Mouse (Mus musculus) intestine, embryonic 14.5 days (tissue): ENCODE data around the gene Odaph. TPM values are rescaled to one million over a fixed set of nuclear protein-coding genes. Genes with fewer than 3 reads are reported as not detected.

Experiments used
- ATAC-seq: fragments of 200-750 bp; cut with Nextera tagmentation; replicated peaks from 2 replicates; pipeline ENCODE4 v1.8.0; 2017; ENCODE audit warnings: low read depth, moderate number of reproducible peaks, moderate TSS enrichment, moderate library complexity; ENCODE audit not compliant: low FRiP score, low TSS enrichment
- DNase-seq: peaks from one replicate; pipeline ENCODE4 v3.0.0-alpha.2; 2018; ENCODE audit warnings: low spot score
- H3K27ac ChIP-seq: fragments of 300-500 bp; sonication (generic); 2 replicates; pipeline ENCODE4 v1.5.1; 2014; ENCODE audit warnings: low read depth, mild to moderate bottlenecking, control low read depth
- H3K27me3 ChIP-seq: fragments of 300-500 bp; sonication (generic); replicated peaks from 2 replicates; pipeline ENCODE4 v1.6.1; 2014; ENCODE audit warnings: low read length, control low read depth; ENCODE audit not compliant: control insufficient read depth, insufficient read depth
- H3K36me3 ChIP-seq: fragments of 300-500 bp; sonication (generic); 2 replicates; pipeline ENCODE4 v1.6.1; 2014; ENCODE audit warnings: low read length, control low read depth; ENCODE audit not compliant: control insufficient read depth, insufficient read depth
- H3K4me1 ChIP-seq: fragments of 300-500 bp; sonication (generic); replicated peaks from 2 replicates; pipeline ENCODE4 v1.6.1; 2014; ENCODE audit warnings: low read length, control low read depth, mixed read lengths; ENCODE audit not compliant: control insufficient read depth, insufficient read depth
- H3K4me2 ChIP-seq: fragments of 300-500 bp; sonication (generic); 2 replicates; pipeline ENCODE4 v1.6.1; 2014; ENCODE audit warnings: low read length
- H3K4me3 ChIP-seq: fragments of 300-500 bp; sonication (generic); 2 replicates; pipeline ENCODE4 v1.5.1; 2014; ENCODE audit warnings: low read depth, low read length, control low read depth, mixed read lengths
- H3K9ac ChIP-seq: fragments of 300-500 bp; sonication (generic); 2 replicates; pipeline ENCODE4 v1.6.1; 2014; ENCODE audit warnings: mild to moderate bottlenecking, low read length
- H3K9me3 ChIP-seq: fragments of 300-500 bp; sonication (generic); 2 replicates; pipeline ENCODE4 v1.6.1; 2016; ENCODE audit warnings: low read length, control low read depth; ENCODE audit not compliant: control insufficient read depth
- WGBS: fragments of 180-500 bp; shearing (Covaris S2); extraction: QIAGEN DNeasy Blood & Tissue Kit; methylation state at CpG from one replicate; pipeline ENCODE4 v1.1.7; 2014; 5-methylcytosine and 5-hydroxymethylcytosine counted together
- polyA plus RNA-seq: library from polyadenylated mRNA; unstranded; fragments of >200 nt; fragmentation: Nextera tagmentation; extraction: Ambion mirVana; gene quantifications from 2 replicates; pipeline ENCODE4 v1.2.1, GENCODE M21; 2014

The Odaph gene
- polyA plus RNA-seq, 1 experiment from 2014 or later, result not detected

GRCm38 (mm10) chr5:91961370-91961769 lies 25.9 kb upstream of the Odaph start:
- Histone ChIP-seq H3K9me3 (no peaks in the 10 kb centered on the region), H3K4me1 (peaks cover 20% of the 10 kb centered on the region), H3K4me3 (peak overlapping the region; percentile 86), H3K27ac (no peak overlapping the region; the same call in 1 of the 2 replicates), H3K36me3 (peaks cover 23% of the 10 kb centered on the region), H3K4me2 (peak overlapping the region; percentile 71), H3K27me3 (no peaks in the 10 kb centered on the region), H3K9ac (peak overlapping the region; percentile 81; the same call in 1 of the 2 replicates)
- DNase-seq (no peak), ATAC-seq (no peak)
- WGBS, result 95% methylated on average over 1 of the region's 1 CpGs

GRCm38 (mm10) chr5:91962259-91962638 lies 25.0 kb upstream of the Odaph start:
- Histone ChIP-seq H3K27ac (peak overlapping the region; percentile 97), H3K9ac (peak overlapping the region; percentile 81), H3K27me3 (no peaks in the 10 kb centered on the region), H3K4me2 (peak overlapping the region; percentile 71), H3K4me3 (peak overlapping the region; percentile 86), H3K9me3 (no peaks in the 10 kb centered on the region), H3K4me1 (peaks cover 20% of the 10 kb centered on the region), H3K36me3 (peaks cover 15% of the 10 kb centered on the region)
- WGBS, result 1% methylated on average over 14 of the region's 14 CpGs
- DNase-seq, result no peak
- peak; percentile 21 for ATAC-seq

DNA sequence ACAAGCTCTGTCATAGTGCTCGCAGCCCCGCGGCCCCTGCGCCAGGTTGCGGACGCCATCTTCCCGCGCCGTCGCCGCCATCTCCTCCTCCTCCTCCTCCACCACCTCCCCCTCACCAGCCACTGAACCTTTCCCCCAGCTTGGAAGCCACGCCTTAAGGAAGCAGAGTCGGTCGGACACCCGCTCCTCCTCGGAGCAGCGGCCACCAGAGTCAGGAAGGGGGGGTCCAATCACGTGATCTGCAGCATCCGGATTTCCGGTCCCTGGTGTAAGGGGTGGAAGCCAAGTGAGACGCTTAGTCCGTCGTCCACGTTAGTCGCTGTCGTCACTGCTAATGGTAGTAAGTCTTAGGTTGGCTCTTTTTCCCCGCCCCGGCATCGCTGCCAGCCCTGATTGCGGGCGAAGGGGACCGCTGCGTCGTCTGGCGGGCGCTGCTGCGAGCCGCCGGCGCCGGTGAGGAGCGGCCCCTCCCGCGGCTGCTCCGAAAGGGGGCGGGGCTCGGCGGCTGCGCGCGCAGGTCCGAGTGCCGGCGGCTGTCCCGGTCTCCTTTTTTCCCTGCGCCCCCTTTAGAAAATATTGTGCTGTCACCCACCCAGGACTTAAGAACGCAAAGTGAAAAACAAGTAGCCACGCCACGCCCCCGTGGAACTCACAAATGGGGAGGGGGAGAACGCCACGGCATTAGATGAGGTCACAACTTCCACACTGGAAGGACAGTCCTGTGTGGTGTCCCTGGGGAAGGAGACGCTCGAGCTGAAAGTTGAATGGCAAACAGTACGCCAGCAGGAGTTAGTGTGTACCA lies 24.4 kb upstream of the Odaph start, which contains the start of gene Rchy1:
Gene Rchy1 (minus strand): TSS at position 430 of the 802 bp plus-strand sequence.
- H3K9ac ChIP-seq, result peak within 1 kb of the TSS; percentile 81
- peak; percentile 99 for ATAC-seq
- no peaks in the 10 kb centered on the region for H3K9me3 ChIP-seq
- peak within 1 kb of the TSS; percentile 97 for H3K27ac ChIP-seq
- peaks cover 20% of the 10 kb centered on the region for H3K4me1 ChIP-seq
- peak within 1 kb of the TSS; percentile 86 for H3K4me3 ChIP-seq
- peak; percentile 99 for DNase-seq
- no peaks in the 10 kb centered on the region for H3K27me3 ChIP-seq
- WGBS, result under 1% methylated on average over 65 of the region's 65 CpGs
- H3K36me3 ChIP-seq, result peaks cover 9% of the 10 kb centered on the region
- H3K4me2 ChIP-seq, result peak within 1 kb of the TSS; percentile 80

- Histone ChIP-seq H3K4me1 (no peaks in the 10 kb centered on the region), H3K36me3 (peaks cover 5% of the 10 kb centered on the region), H3K9ac (no peak overlapping the region), H3K27ac (no peak overlapping the region), H3K27me3 (no peaks in the 10 kb centered on the region), H3K4me2 (no peak overlapping the region), H3K4me3 (no peak overlapping the region), H3K9me3 (no peaks in the 10 kb centered on the region)
- DNase-seq, result no peak
- ATAC-seq, result no peak
- WGBS, result 91% methylated on average over 3 of the region's 3 CpGs
Observed at GRCm38 (mm10) chr5:91972046-91972445, 15.2 kb upstream of the Odaph start.

DNA sequence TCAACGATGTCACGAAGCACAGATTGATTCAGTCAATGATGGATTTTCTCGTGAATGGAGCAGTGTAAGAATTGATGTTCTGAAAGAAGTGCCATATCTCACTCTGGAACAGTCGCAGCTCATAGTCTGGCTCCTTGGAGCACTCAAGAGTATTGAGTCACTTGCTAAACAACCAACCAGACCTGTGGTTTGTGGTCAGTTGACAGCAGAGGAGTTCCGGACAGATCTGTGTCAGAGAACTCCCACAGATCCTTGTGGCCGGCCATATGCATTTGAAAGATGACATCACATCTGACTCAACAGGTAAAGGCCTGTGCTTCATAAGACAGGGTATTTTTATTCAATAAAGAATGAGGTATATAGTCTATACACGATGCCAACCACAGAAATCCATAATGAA lies 13.3 kb upstream of the Odaph start:
- H3K9ac ChIP-seq, result no peak overlapping the region
- H3K9me3 ChIP-seq, result no peaks in the 10 kb centered on the region
- H3K4me2 ChIP-seq, result no peak overlapping the region
- no peaks in the 10 kb centered on the region for H3K4me1 ChIP-seq
- H3K27ac ChIP-seq, result no peak overlapping the region
- ATAC-seq (no peak), DNase-seq (no peak)
- peaks cover 5% of the 10 kb centered on the region for H3K36me3 ChIP-seq
- no peaks in the 10 kb centered on the region for H3K27me3 ChIP-seq
- 90% methylated on average over 7 of the region's 7 CpGs for WGBS
- H3K4me3 ChIP-seq, result no peak overlapping the region

DNA sequence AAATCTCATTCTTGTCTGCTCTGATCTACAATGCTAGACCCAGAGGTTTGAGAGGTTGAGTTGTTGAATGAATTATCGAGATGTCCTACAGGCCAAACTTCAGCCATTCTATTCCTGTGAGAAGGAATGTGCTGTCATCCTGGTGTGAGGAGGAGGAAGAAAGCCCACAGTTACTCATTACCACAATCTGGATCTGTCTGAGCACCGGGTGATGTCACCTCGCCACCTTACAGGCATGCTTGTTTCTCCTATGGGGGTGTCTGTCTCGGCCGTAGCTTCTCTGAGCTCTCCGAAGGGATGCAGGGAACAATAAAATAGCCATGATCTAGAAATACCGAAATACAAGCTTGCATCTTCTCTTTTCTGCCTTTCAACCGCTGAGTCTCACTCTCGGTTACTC lies 11.5 kb upstream of the Odaph start:
- no peak for DNase-seq

DNA sequence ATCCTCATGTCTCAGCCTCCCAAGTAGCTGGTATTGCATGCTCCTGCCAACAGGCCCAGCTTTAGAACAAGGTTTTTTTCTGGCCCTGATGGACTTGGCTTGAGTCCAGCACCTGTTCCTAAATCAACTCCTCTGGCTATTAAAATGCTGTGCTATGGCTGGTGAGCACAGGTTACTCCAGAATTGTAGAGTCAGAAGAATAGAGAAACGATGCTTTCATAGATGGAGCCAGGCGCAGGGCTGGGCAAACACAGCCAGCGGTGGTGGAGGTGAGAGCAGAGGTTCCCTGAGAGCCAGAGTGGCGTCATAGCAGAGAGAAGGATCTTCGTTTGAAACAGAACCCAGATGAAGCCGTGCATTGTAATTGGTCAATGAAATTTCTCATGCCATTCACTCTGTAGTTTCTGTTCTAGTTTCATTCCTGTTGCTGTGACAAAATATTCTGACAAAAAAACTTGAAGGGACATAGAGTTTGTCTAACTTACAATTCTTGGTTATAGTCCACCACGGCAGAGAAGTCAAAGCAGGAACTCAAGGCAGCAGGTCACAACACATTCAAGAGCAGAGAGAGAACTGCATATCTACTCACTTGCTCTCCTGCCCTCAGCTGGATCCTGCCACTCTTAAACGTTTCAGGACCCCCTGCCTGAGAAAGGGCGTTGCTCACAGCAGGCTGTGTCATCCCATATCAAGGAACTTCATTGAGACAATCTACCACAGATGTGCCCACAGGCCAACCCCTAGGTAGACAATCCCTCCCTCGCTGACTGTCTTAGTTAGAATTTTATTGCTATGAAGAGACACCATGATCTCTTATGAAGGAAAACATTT lies 10.5 kb upstream of the Odaph start:
- H3K4me3 ChIP-seq, result no peak overlapping the region
- no peak for DNase-seq
- H3K27ac ChIP-seq, result no peak overlapping the region
- H3K9ac ChIP-seq, result no peak overlapping the region
- H3K4me1 ChIP-seq, result no peaks in the 10 kb centered on the region
- H3K36me3 ChIP-seq, result no peaks in the 10 kb centered on the region
- WGBS, result 79% methylated on average over 10 of the region's 10 CpGs
- no peaks in the 10 kb centered on the region for H3K27me3 ChIP-seq
- H3K9me3 ChIP-seq, result no peaks in the 10 kb centered on the region
- ATAC-seq, result no peak
- H3K4me2 ChIP-seq, result no peak overlapping the region

More for the DNA sequence above, 11.5 kb upstream of the Odaph start:
- H3K9ac ChIP-seq, result no peak overlapping the region
- H3K4me2 ChIP-seq, result no peak overlapping the region
- no peak for ATAC-seq
- no peaks in the 10 kb centered on the region for H3K9me3 ChIP-seq
- no peaks in the 10 kb centered on the region for H3K27me3 ChIP-seq
- no peaks in the 10 kb centered on the region for H3K36me3 ChIP-seq
- WGBS, result 82% methylated on average over 9 of the region's 9 CpGs
- H3K4me1 ChIP-seq, result no peaks in the 10 kb centered on the region
- no peak overlapping the region for H3K4me3 ChIP-seq
- H3K27ac ChIP-seq, result no peak overlapping the region

DNA sequence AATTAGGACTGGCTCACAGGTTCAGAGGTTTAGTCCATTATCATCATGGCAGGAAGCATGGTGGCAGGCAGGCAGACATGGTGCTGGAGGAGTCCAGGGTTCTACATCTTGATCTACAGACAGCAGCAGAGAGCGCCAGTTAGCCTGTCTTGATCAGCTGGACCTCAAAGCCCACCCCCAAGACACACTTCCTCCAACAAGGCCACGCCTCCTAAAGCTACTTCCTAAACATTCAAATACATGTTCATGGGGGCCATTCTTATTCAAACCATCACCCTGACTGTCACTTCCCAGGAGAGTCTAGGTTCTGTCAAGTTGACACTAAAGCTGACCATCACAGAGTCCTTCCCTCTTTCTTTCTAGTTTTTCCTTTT lies 9.9 kb upstream of the Odaph start:
- Histone ChIP-seq H3K9ac (no peak overlapping the region), H3K4me2 (no peak overlapping the region), H3K36me3 (no peaks in the 10 kb centered on the region), H3K4me1 (no peaks in the 10 kb centered on the region), H3K27ac (no peak overlapping the region), H3K9me3 (no peaks in the 10 kb centered on the region), H3K27me3 (no peaks in the 10 kb centered on the region), H3K4me3 (no peak overlapping the region)
- ATAC-seq (no peak), DNase-seq (no peak)
- 82% methylated on average over 2 of the region's 2 CpGs for WGBS
